Mouse (Mus musculus): ENCODE results near the gene Cbfa2t2. TPM values are rescaled to one million over a fixed set of nuclear protein-coding genes. Genes with fewer than 3 reads are reported as not detected.

Gene Cbfa2t2
- polyA plus RNA-seq, 1 experiment from 2014 or later: 47.4 TPM

- Histone ChIP-seq H3K9ac (replicated peaks; ENCODE audit: low read length) (no peak overlapping the region), H3K36me3 (replicated peaks; ENCODE audit: control insufficient read depth, insufficient read depth, low read depth, low read length) (no peaks in the 10 kb centered on the region; the same call in 1 of the 2 replicates), H3K4me2 (ENCODE audit: low read depth, low read length) (no peak overlapping the region), H3K27ac (replicated peaks; ENCODE audit: low read depth, low read length) (no peak overlapping the region), H3K4me1 (ENCODE audit: control insufficient read depth, insufficient read depth, low read length) (no peaks in the 10 kb centered on the region), H3K27me3 (ENCODE audit: control insufficient read depth, insufficient read depth, low read length) (no peaks in the 10 kb centered on the region), H3K4me3 (ENCODE audit: low read depth, low read length) (no peak overlapping the region), H3K9me3 (replicated peaks; ENCODE audit: control insufficient read depth, low read length) (no peaks in the 10 kb centered on the region)
- DNase-seq (ENCODE audit: low spot score) (no peak), ATAC-seq (replicated peaks; ENCODE audit: insufficient number of reproducible peaks, low FRiP score, low TSS enrichment, low read depth) (no peak)
- WGBS: 92% methylated on average over 4 of the region's 4 CpGs
These were observed 72.2 kb downstream of the Cbfa2t2 start for GRCm38 (mm10) chr2:154508450-154508849.

GRCm38 (mm10) chr2:154510141-154510540 lies 73.9 kb downstream of the Cbfa2t2 start:
- no peaks in the 10 kb centered on the region; the same call in 1 of the 2 replicates for H3K36me3 ChIP-seq (replicated peaks; ENCODE audit: control insufficient read depth, insufficient read depth, low read depth, low read length)
- ATAC-seq (replicated peaks; ENCODE audit: insufficient number of reproducible peaks, low FRiP score, low TSS enrichment, low read depth) (no peak), DNase-seq (ENCODE audit: low spot score) (no peak)
- no peak overlapping the region for H3K4me2 ChIP-seq (ENCODE audit: low read depth, low read length)
- no peak overlapping the region for H3K4me3 ChIP-seq (ENCODE audit: low read depth, low read length)
- no peaks in the 10 kb centered on the region for H3K27me3 ChIP-seq (ENCODE audit: control insufficient read depth, insufficient read depth, low read length)
- H3K9ac ChIP-seq (replicated peaks; ENCODE audit: low read length): no peak overlapping the region
- WGBS: 97% methylated on average over 3 of the region's 3 CpGs
- no peaks in the 10 kb centered on the region for H3K9me3 ChIP-seq (replicated peaks; ENCODE audit: control insufficient read depth, low read length)
- H3K27ac ChIP-seq (replicated peaks; ENCODE audit: low read depth, low read length): no peak overlapping the region
- H3K4me1 ChIP-seq (ENCODE audit: control insufficient read depth, insufficient read depth, low read length): no peaks in the 10 kb centered on the region

GRCm38 (mm10) chr2:154516944-154517343 lies 80.7 kb downstream of the Cbfa2t2 start:
- H3K4me2 ChIP-seq (ENCODE audit: low read depth, low read length): no peak overlapping the region
- DNase-seq (ENCODE audit: low spot score): no peak
- H3K4me3 ChIP-seq (ENCODE audit: low read depth, low read length): no peak overlapping the region
- H3K27ac ChIP-seq (replicated peaks; ENCODE audit: low read depth, low read length): no peak overlapping the region
- no peak overlapping the region for H3K9ac ChIP-seq (replicated peaks; ENCODE audit: low read length)
- no peaks in the 10 kb centered on the region for H3K4me1 ChIP-seq (ENCODE audit: control insufficient read depth, insufficient read depth, low read length)
- H3K27me3 ChIP-seq (ENCODE audit: control insufficient read depth, insufficient read depth, low read length): no peaks in the 10 kb centered on the region
- WGBS: 80% methylated on average over 3 of the region's 3 CpGs
- ATAC-seq (replicated peaks; ENCODE audit: insufficient number of reproducible peaks, low FRiP score, low TSS enrichment, low read depth): no peak
- H3K9me3 ChIP-seq (replicated peaks; ENCODE audit: control insufficient read depth, low read length): no peaks in the 10 kb centered on the region
- H3K36me3 ChIP-seq (replicated peaks; ENCODE audit: control insufficient read depth, insufficient read depth, low read depth, low read length): no peaks in the 10 kb centered on the region; the same call in 1 of the 2 replicates

GRCm38 (mm10) chr2:154517424-154517823 lies 81.1 kb downstream of the Cbfa2t2 start:
- H3K9ac ChIP-seq (replicated peaks; ENCODE audit: low read length): no peak overlapping the region
- no peaks in the 10 kb centered on the region for H3K9me3 ChIP-seq (replicated peaks; ENCODE audit: control insufficient read depth, low read length)
- no peak overlapping the region for H3K27ac ChIP-seq (replicated peaks; ENCODE audit: low read depth, low read length)
- H3K4me3 ChIP-seq (ENCODE audit: low read depth, low read length): no peak overlapping the region
- no peaks in the 10 kb centered on the region for H3K27me3 ChIP-seq (ENCODE audit: control insufficient read depth, insufficient read depth, low read length)
- no peak for ATAC-seq (replicated peaks; ENCODE audit: insufficient number of reproducible peaks, low FRiP score, low TSS enrichment, low read depth)
- H3K4me2 ChIP-seq (ENCODE audit: low read depth, low read length): no peak overlapping the region
- no peak for DNase-seq (ENCODE audit: low spot score)
- 94% methylated on average over 5 of the region's 5 CpGs for WGBS
- no peaks in the 10 kb centered on the region; the same call in 1 of the 2 replicates for H3K36me3 ChIP-seq (replicated peaks; ENCODE audit: control insufficient read depth, insufficient read depth, low read depth, low read length)
- no peaks in the 10 kb centered on the region for H3K4me1 ChIP-seq (ENCODE audit: control insufficient read depth, insufficient read depth, low read length)

- no peaks in the 10 kb centered on the region; the same call in 1 of the 2 replicates for H3K36me3 ChIP-seq (replicated peaks; ENCODE audit: control insufficient read depth, insufficient read depth, low read depth, low read length)
- H3K9me3 ChIP-seq (replicated peaks; ENCODE audit: control insufficient read depth, low read length): no peaks in the 10 kb centered on the region
- H3K4me3 ChIP-seq (ENCODE audit: low read depth, low read length): no peak overlapping the region
- DNase-seq (ENCODE audit: low spot score) (no peak), ATAC-seq (replicated peaks; ENCODE audit: insufficient number of reproducible peaks, low FRiP score, low TSS enrichment, low read depth) (no peak)
- H3K27ac ChIP-seq (replicated peaks; ENCODE audit: low read depth, low read length): no peak overlapping the region
- no peaks in the 10 kb centered on the region for H3K4me1 ChIP-seq (ENCODE audit: control insufficient read depth, insufficient read depth, low read length)
- H3K27me3 ChIP-seq (ENCODE audit: control insufficient read depth, insufficient read depth, low read length): no peaks in the 10 kb centered on the region
- H3K4me2 ChIP-seq (ENCODE audit: low read depth, low read length): no peak overlapping the region
- H3K9ac ChIP-seq (replicated peaks; ENCODE audit: low read length): no peak overlapping the region
These were observed 85.2 kb downstream of the Cbfa2t2 start for GRCm38 (mm10) chr2:154521449-154521848.

GRCm38 (mm10) chr2:154522334-154522733 lies 86.1 kb downstream of the Cbfa2t2 start:
- no peak overlapping the region for H3K9ac ChIP-seq (replicated peaks; ENCODE audit: low read length)
- H3K4me1 ChIP-seq (ENCODE audit: control insufficient read depth, insufficient read depth, low read length): no peaks in the 10 kb centered on the region
- H3K4me2 ChIP-seq (ENCODE audit: low read depth, low read length): no peak overlapping the region
- WGBS: 89% methylated on average over 5 of the region's 5 CpGs
- H3K4me3 ChIP-seq (ENCODE audit: low read depth, low read length): no peak overlapping the region
- ATAC-seq (replicated peaks; ENCODE audit: insufficient number of reproducible peaks, low FRiP score, low TSS enrichment, low read depth) (no peak), DNase-seq (ENCODE audit: low spot score) (no peak)
- no peak overlapping the region for H3K27ac ChIP-seq (replicated peaks; ENCODE audit: low read depth, low read length)
- H3K36me3 ChIP-seq (replicated peaks; ENCODE audit: control insufficient read depth, insufficient read depth, low read depth, low read length): no peaks in the 10 kb centered on the region; the same call in 1 of the 2 replicates
- H3K9me3 ChIP-seq (replicated peaks; ENCODE audit: control insufficient read depth, low read length): no peaks in the 10 kb centered on the region
- no peaks in the 10 kb centered on the region for H3K27me3 ChIP-seq (ENCODE audit: control insufficient read depth, insufficient read depth, low read length)

GRCm38 (mm10) chr2:154525285-154525684 lies 89.0 kb downstream of the Cbfa2t2 start:
- H3K27ac ChIP-seq (replicated peaks; ENCODE audit: low read depth, low read length): no peak overlapping the region
- no peak overlapping the region for H3K4me2 ChIP-seq (ENCODE audit: low read depth, low read length)
- 92% methylated on average over 2 of the region's 2 CpGs for WGBS
- no peak overlapping the region for H3K4me3 ChIP-seq (ENCODE audit: low read depth, low read length)
- no peak overlapping the region for H3K9ac ChIP-seq (replicated peaks; ENCODE audit: low read length)
- H3K36me3 ChIP-seq (replicated peaks; ENCODE audit: control insufficient read depth, insufficient read depth, low read depth, low read length): peaks cover 3% of the 10 kb centered on the region
- DNase-seq (ENCODE audit: low spot score): no peak
- H3K9me3 ChIP-seq (replicated peaks; ENCODE audit: control insufficient read depth, low read length): no peaks in the 10 kb centered on the region
- ATAC-seq (replicated peaks; ENCODE audit: insufficient number of reproducible peaks, low FRiP score, low TSS enrichment, low read depth): no peak
- H3K27me3 ChIP-seq (ENCODE audit: control insufficient read depth, insufficient read depth, low read length): no peaks in the 10 kb centered on the region
- no peaks in the 10 kb centered on the region for H3K4me1 ChIP-seq (ENCODE audit: control insufficient read depth, insufficient read depth, low read length)

- Histone ChIP-seq H3K4me3 (ENCODE audit: low read depth, low read length) (no peak overlapping the region), H3K9ac (replicated peaks; ENCODE audit: low read length) (no peak overlapping the region), H3K4me1 (ENCODE audit: control insufficient read depth, insufficient read depth, low read length) (no peaks in the 10 kb centered on the region), H3K27ac (replicated peaks; ENCODE audit: low read depth, low read length) (no peak overlapping the region), H3K4me2 (ENCODE audit: low read depth, low read length) (no peak overlapping the region), H3K27me3 (ENCODE audit: control insufficient read depth, insufficient read depth, low read length) (no peaks in the 10 kb centered on the region), H3K9me3 (replicated peaks; ENCODE audit: control insufficient read depth, low read length) (no peaks in the 10 kb centered on the region), H3K36me3 (replicated peaks; ENCODE audit: control insufficient read depth, insufficient read depth, low read depth, low read length) (peaks cover 3% of the 10 kb centered on the region)
- ATAC-seq (replicated peaks; ENCODE audit: insufficient number of reproducible peaks, low FRiP score, low TSS enrichment, low read depth): no peak
- WGBS: 83% methylated on average over 3 of the region's 3 CpGs
- DNase-seq (ENCODE audit: low spot score): no peak
These were observed 90.2 kb downstream of the Cbfa2t2 start for GRCm38 (mm10) chr2:154526531-154526930.

Data from embryonic facial prominence, embryonic 11.5 days (tissue).